Mouse (Mus musculus) erythroblast, adult 5-6 weeks (primary cell): ENCODE results near the gene Syngr4. TPM values are rescaled to one million over a fixed set of nuclear protein-coding genes. Genes with fewer than 3 reads are reported as not detected.
"Not testable (repeated sequence)": the region's sequence is repeated elsewhere in the genome, so short reads cannot be mapped to it uniquely, and the experiment has no call there.

Experiments
- ATAC-seq: replicated peaks from 2 replicates; pipeline ENCODE4 v1.8.0; 2016; ENCODE audit warnings: moderate number of reproducible peaks, mild to moderate bottlenecking, moderate TSS enrichment, inconsistent platforms; ENCODE audit not compliant: poor library complexity, low FRiP score, severe bottlenecking
- total RNA-seq, 2 experiments: library from RNA; stranded (forward) in 1 of 2; stranded (reverse) in 1 of 2; fragments of 150-400 nt in 1 of 2; fragments of 200-764, 138-1000 nt in 1 of 2; gene quantifications; 2 replicates each; pipeline versions ENCODE4 v1.2.3 to v1.2.4; 2015 to 2017; ENCODE audit warnings: low replicate concordance in 2 of 2

Syngr4 gene
- total RNA-seq, 2 experiments from 2014 or later = not detected

DNA sequence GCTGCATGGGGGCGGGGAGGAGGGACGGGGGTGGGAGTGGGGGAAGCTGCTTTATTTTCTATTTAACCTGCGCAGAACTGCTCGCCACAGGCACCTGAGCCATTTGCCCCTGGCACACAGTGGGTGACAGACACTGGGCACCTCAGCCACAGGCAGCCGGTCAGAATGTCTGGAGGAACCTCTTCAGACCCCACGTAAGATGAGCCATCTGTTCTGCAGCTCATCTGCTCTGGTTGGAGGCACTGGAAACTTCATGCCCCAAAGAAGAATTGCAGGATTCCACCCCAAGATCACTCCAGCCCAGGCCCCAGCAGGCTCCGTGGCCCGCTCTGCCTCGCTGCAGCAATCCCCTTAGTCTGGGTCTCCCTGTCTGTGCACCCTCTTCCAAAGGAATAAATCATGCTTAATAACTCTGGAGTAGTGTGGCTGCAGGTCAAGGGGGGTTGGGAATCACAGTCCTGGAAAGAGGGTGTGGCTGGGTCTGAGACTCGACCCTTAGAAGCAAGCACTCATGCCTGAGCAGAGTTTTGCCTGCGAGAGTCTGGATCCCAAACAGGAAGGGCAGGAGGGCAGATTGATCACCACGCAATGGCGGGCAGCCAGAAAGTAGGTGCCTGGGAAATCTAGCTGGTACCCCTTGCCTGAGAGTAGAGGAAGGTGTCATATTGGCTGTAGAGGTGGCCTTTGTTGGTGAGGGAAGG lies 20.6 kb upstream of the Syngr4 start:
- ATAC-seq = no peak

GRCm38 (mm10) chr7:45916056-45917003 lies 19.8 kb upstream of the Syngr4 start:
- ATAC-seq = peak; percentile 86

- no peak for ATAC-seq
Observed at GRCm38 (mm10) chr7:45915011-45915410, 18.5 kb upstream of the Syngr4 start.

- ATAC-seq = no peak
Observed at GRCm38 (mm10) chr7:45914067-45914466, 17.6 kb upstream of the Syngr4 start.

- ATAC-seq = peak; percentile 36; the same call in 1 of the 2 replicates
Observed at GRCm38 (mm10) chr7:45909145-45909544, 12.6 kb upstream of the Syngr4 start.

DNA sequence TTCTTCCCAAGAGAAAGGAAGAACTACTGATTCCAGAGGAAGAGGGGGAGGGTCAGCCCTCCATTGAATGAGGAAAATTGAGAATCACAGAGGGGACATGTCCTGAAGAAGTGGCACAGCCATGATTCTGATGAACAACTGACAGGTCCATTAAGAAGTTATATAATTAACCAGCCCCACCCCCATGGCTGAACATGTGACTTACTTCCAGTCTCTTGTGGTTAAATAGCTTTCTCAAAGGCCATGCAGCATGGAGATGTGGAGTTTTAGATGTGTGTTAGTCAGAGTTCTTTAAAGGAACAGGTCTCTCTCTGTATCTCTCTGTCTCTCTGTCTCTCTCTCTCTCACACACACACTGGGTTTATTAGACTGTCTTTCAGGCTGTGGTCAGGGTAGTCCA lies 11.9 kb upstream of the Syngr4 start:
- ATAC-seq = no peak

- ATAC-seq = no peak
Observed at GRCm38 (mm10) chr7:45906622-45907021, 10.1 kb upstream of the Syngr4 start.

DNA sequence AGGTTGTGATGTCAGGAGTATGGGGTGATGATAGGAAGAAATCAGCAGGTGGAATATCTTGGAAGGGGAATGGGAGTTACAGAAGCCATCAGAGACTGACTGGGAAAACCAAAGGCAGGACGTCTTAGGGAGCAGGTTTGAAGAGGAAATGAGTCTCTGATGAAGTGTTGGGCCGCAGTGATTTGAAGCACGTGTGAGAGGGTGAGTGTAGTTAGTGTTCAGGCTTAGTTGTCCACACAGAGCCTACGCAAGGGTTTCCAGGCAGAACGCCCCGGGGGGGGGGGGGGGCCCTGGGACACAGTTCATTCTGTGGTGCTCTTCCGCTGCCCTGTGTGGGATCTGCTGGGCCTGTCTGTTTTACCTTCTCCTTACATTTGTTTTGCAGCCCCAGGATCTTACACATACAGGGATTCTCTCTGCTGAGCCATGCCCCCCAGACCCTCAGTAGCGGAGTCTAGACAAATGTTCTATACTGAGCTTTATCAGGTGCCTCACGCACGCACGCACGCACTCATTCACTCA lies 6.0 kb upstream of the Syngr4 start:
- ATAC-seq = no peak

- no peak for ATAC-seq
Observed at GRCm38 (mm10) chr7:45901562-45901961, 5.0 kb upstream of the Syngr4 start.

- not testable (repeated sequence) for ATAC-seq
Observed at GRCm38 (mm10) chr7:45898125-45898524, 1.6 kb upstream of the Syngr4 start.

DNA sequence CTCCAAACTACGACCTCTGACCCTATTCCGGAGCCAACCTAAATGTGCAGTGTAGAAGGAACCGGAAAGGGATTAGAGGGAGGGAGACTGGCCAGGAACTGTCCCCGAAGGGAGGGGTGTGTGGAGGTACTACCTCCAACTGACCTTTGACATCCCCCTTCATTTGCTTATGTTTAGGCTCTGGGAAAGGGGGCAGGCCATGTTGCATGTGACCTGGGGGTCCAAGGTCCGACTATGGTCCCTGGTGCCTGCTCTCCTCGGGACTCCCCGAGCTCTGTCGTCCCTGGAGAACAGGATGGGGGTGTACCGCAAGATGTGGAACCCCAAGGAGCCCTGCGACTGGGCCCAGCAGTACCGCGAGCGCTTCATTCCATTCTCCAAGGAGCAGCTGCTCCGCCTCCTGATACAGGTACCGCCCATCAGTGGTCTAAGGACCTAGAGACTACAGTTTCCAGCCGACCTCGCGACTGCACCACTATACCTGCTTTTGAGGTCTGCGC lies 794 bp upstream of the Syngr4 start:
- ATAC-seq = peak; percentile 63

GRCm38 (mm10) chr7:45895931-45896516 lies 490 bp downstream of the Syngr4 start:
- ATAC-seq = peak; percentile 13; the same call in 1 of the 2 replicates

- no peak for ATAC-seq
Observed at GRCm38 (mm10) chr7:45892651-45893050, 3.9 kb downstream of the Syngr4 start.

DNA sequence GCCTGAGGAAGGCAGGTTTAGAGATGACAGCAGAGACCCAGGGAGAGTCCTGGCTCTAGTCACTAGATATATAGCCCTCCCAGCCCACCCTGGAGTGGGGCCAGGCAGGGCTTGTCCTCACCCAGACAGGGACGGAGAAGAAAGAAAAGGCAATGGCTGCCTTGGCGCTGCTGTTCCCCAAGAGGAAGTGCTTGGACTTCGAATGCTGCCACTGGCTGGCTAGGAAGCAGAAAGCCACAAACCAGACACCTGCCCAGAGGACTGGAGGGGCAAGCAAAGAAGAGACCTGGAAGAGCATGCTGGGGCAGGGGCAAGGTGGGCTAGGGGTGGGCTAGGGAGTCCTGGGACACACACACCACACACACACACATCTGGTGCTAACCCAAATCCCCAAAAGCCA lies 9.3 kb downstream of the Syngr4 start:
- no peak for ATAC-seq

- ATAC-seq = no peak
Observed at GRCm38 (mm10) chr7:45881011-45881410, 15.5 kb downstream of the Syngr4 start.

DNA sequence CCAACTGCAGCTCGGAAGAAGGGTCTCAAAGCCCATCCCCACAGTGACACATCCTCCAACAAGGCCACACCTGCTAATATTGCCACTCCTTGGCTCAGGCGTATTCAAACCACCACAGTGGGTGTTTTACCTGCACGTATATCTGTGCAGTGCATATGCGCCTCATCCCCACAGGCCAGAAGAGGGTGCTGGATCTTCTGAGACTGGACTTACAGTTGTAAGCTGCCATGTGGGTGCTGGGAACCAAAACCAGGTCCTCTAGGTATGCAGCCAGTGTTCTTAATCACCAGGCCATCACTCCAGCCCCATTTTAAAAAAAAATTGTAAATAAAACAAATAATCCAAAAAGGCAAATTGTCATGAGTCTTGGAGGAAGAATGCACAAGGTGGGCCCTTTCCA lies 16.0 kb downstream of the Syngr4 start:
- no peak for ATAC-seq

- ATAC-seq = not testable (repeated sequence)
Observed at GRCm38 (mm10) chr7:45878278-45878677, 18.2 kb downstream of the Syngr4 start, which contains the start of gene Grin2d. Gene Grin2d (minus strand): TSS chr7:45878378.

DNA sequence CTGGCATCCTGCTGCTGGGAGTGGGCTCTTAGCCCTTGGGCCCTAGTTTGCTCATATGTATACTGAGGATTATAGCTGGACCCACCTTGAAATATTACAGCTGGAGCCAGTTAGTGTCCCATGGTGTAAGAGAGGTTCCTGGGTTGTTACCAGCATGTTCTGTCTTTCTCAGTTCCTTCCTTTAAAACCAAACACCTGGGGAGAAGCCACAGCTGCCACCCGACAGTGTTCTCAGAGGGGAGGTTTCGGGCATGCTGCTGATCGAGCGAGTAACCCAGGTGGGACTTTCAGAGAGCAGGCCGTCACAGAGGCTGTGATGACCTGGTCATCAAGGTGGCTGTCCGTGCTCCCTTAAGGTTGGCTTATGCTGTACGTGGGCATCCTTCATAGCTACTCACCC lies 19.6 kb downstream of the Syngr4 start:
- ATAC-seq = no peak

DNA sequence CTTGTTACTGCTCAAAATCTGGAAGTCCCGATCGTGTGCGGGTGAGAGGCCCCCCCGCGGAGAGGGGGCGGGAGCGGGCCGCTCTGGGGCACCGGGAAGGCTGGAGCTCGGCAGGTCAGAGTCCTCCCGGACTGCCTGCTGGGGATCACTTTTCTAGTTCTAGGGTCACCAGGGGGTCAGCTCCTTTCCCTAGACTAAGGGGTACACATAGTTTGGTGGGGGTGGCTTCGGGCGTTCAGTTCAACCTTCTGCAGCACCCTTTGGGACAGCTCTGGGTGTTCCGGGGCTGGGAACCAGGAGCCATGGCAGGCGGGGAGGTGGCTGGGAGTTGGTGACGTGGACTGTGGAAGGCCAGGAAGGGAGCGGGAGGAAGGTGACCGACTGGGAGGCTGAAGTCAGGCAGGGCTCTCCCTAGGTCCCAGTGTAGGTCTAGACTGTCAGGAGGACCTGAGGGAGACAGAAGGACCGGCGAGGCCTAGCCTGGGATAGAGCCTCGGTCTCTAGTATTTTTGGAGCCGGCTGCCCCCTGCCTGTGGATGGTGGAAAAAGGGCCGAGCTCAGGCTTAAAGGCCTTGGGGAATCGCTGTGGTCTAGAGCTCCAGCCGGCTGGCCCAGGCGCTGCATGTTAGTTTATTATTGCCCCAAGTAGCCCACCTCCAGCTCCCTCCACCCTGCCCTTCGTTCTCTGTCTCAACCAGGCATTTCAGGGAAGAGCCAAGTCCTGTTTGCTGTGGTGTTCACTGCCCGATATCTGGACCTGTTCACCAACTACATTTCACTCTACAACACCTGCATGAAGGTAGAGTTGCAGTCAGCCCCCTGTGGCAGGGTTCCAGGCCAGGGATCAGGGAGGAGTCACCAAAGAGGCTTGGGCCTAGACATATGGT lies 23.2 kb downstream of the Syngr4 start:
- peak; percentile 70 for ATAC-seq
